Mouse (Mus musculus): ENCODE measurements around the gene Slc27a1.

- TF ChIP-seq CTCF (IDR thresholded peaks at IDR 0.05; ENCODE audit: low read depth, low read length) (no peak), GATA1 (IDR thresholded peaks at IDR 0.05; ENCODE audit: borderline replicate concordance, low read length) (no peak), TAL1 (conservative IDR thresholded peaks at IDR 0.05; ENCODE audit: low read depth, low read length) (no peak), POLR2AphosphoS5 (IDR thresholded peaks at IDR 0.05; ENCODE audit: insufficient replicate concordance, low read depth, low read length) (no peak)
Measured at GRCm38 (mm10) chr8:71594324-71594722, 25.6 kb downstream of the Slc27a1 start.

Measured in G1E (cell line).